Mouse (Mus musculus): ENCODE measurements around the gene Rab5if. TPM values are rescaled to one million over a fixed set of nuclear protein-coding genes. Genes with fewer than 3 reads are reported as not detected.
"Not testable (repeated sequence)": the region's sequence is repeated elsewhere in the genome, so short reads cannot be mapped to it uniquely, and the experiment has no call there.

Gene Rab5if
- polyA plus RNA-seq, 1 experiment from 2014 or later = 140 TPM

DNA sequence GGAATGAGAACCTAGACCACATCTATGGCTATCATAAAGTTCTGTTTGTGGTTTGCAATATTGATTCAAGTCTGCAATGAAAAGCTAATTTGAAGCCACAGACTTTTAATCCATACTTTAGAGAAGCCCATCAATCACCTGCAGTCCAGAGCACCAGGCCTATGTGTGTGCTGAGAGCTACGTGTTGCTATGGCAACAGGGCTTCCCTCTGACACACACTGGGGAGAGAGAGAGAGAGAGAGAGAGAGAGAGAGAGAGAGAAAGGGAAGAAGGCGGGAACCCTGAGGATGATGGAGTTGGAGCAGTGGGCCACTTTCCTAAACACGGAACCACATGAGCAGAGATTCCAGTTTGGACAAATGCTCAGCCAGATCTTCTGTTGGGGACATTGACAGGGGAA, 29.3 kb downstream of the Rab5if start:
- ATAC-seq (ENCODE audit: insufficient read depth) = no peak
- no peaks in the 10 kb centered on the region for H3K36me3 ChIP-seq (replicated peaks)
- H3K27me3 ChIP-seq = peaks cover 3% of the 10 kb centered on the region; the same call in 1 of the 2 replicates
- H3K27ac ChIP-seq (replicated peaks) = no peak overlapping the region
- no peak overlapping the region for H3K4me3 ChIP-seq (replicated peaks)
- H3K4me2 ChIP-seq = no peak overlapping the region
- no peaks in the 10 kb centered on the region for H3K9me3 ChIP-seq (replicated peaks)
- no peak overlapping the region for H3K9ac ChIP-seq
- 56% methylated on average over 3 of the region's 3 CpGs for WGBS (ENCODE audit: insufficient replicate concordance)
- H3K4me1 ChIP-seq (replicated peaks) = peaks cover 19% of the 10 kb centered on the region

DNA sequence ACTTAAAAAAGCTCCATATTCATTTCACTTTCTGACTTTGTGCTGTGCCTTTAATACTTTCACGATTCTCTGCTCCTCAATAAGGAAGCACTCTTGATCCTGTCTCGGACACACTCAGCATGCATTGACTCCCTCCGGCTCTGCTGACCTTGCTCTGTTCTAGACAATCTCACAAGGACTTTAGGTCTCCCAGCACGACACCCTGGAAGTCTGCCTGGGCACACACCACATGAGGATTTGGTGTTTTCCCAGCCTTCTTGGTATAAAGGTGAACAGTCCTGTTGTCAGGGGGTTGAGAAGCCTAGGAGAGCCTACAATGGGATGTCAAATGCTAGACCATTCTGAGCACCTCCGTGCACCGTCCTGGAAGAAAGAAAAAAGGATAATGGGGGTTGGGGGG, 29.9 kb downstream of the Rab5if start:
- H3K9ac ChIP-seq = no peak overlapping the region
- no peaks in the 10 kb centered on the region for H3K36me3 ChIP-seq (replicated peaks)
- H3K4me3 ChIP-seq (replicated peaks) = no peak overlapping the region
- peaks cover 24% of the 10 kb centered on the region for H3K4me1 ChIP-seq (replicated peaks)
- H3K27ac ChIP-seq (replicated peaks) = no peak overlapping the region
- no peaks in the 10 kb centered on the region for H3K9me3 ChIP-seq (replicated peaks)
- ATAC-seq (ENCODE audit: insufficient read depth) = no peak
- peaks cover 3% of the 10 kb centered on the region; the same call in 1 of the 2 replicates for H3K27me3 ChIP-seq
- WGBS (ENCODE audit: insufficient replicate concordance) = 71% methylated on average over 6 of the region's 6 CpGs
- no peak overlapping the region for H3K4me2 ChIP-seq

DNA sequence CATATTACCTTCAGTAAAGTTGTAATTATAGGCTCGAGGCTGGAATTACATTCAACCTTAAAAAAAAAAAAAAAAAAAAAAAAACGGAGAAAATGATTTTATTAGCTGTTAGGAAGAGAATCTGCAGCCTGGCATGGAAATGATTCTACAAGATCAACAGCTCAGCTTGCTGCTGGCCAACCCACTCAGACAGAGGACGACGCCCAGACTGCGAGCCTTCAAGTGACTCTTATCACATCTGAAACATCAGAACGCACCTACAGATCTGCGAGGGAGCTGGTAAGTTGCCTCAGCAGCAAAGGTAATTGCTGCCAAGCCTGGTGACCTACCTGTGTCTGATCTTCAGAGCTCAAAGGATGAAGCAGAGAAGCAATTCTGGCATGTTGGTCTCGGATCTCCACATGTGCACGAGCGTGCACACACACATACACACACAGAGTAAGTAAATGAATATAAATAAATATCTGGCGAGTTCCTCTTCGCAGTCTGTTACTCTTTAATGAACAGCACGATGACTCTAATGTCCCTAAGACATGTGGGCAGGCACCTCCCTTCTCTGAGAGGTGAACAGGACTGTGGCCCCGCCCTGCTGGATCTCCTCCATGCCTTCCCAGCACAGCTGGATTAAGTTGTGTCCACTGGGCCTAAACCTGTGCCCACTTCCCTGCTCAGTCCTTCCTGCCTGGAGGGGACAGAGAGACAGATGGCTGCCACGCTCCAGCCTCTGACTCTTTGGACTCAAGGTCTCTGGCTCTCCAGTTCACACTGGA, 31.8 kb downstream of the Rab5if start:
- H3K4me1 ChIP-seq (replicated peaks) = peaks cover 42% of the 10 kb centered on the region
- no peaks in the 10 kb centered on the region for H3K36me3 ChIP-seq (replicated peaks)
- H3K4me3 ChIP-seq (replicated peaks) = no peak overlapping the region
- ATAC-seq (ENCODE audit: insufficient read depth) = no peak
- no peak overlapping the region for H3K27ac ChIP-seq (replicated peaks)
- H3K9me3 ChIP-seq (replicated peaks) = no peaks in the 10 kb centered on the region
- H3K9ac ChIP-seq = no peak overlapping the region
- no peak overlapping the region for H3K4me2 ChIP-seq
- H3K27me3 ChIP-seq = peaks cover 3% of the 10 kb centered on the region; the same call in 1 of the 2 replicates
- WGBS (ENCODE audit: insufficient replicate concordance) = 48% methylated on average over 15 of the region's 15 CpGs

DNA sequence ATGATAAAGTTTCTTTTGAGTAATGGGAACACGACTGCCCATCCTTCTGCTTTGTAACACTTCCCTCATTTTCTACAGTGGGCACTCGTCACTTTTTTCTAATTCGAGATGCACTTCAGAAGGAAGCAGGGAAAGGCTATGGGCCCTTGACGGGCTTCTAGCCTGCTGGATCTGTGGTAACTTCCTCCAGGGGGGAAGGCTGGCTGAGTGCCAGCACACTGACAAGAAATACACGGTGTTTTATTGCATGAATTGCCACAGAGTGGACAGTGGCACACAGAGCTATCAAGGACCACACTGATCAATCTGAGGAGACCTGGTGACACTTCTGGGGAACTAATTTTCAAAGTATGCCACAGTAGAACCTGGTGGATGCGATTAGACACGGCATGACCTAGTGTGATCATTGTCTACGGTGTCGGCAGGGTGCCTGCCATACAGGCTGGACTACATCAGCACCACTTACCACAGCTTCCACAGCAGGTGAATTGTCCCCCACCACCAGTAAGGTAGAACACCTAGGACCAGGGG, 33.5 kb downstream of the Rab5if start:
- H3K36me3 ChIP-seq (replicated peaks) = no peaks in the 10 kb centered on the region
- no peak overlapping the region for H3K9ac ChIP-seq
- peaks cover 42% of the 10 kb centered on the region for H3K4me1 ChIP-seq (replicated peaks)
- WGBS (ENCODE audit: insufficient replicate concordance) = 50% methylated on average over 9 of the region's 9 CpGs
- H3K4me2 ChIP-seq = no peak overlapping the region
- no peak for ATAC-seq (ENCODE audit: insufficient read depth)
- H3K4me3 ChIP-seq (replicated peaks) = no peak overlapping the region
- no peak overlapping the region for H3K27ac ChIP-seq (replicated peaks)
- H3K9me3 ChIP-seq (replicated peaks) = no peaks in the 10 kb centered on the region
- H3K27me3 ChIP-seq = no peaks in the 10 kb centered on the region; the same call in 1 of the 2 replicates

DNA sequence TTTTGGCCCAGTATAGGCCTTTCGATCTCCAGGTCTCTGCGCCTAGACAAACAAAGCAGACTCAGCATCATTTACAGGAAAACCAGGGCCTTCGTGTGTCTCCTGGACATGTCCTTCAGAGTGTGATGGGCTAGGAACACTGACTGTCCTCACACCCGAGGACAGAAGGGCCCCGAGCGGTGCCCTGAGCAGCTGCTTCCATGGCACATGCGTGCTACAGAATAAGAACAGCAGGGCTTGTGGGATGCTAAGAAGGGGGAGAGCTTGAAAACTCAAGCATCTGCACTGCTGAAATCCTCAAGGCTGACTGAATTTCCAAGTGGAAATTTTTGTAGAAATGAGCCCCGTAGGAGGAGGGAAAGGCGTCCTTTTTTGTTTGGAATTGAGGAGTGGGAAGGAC, 34.1 kb downstream of the Rab5if start:
- ATAC-seq (ENCODE audit: insufficient read depth) = no peak
- 64% methylated on average over 9 of the region's 9 CpGs for WGBS (ENCODE audit: insufficient replicate concordance)

DNA sequence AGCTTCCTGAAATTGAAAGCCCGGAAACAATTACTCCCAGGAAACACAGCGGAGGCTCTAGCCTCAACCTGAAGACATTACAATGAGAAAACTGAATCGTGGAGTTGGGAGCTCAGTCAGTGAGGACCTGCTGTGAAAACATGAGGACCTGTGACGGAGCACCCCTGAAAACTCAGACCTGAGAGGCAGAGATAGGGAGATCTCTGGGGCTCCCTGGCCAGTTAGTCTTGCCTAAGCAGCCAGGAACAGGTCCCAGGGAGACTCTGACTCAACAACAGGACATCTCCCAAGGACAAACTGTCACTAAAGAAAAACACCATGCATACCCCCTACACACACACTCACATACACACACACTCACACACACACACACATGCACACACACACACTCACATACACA, 35.4 kb downstream of the Rab5if start:
- no peaks in the 10 kb centered on the region; the same call in 1 of the 2 replicates for H3K27me3 ChIP-seq
- no peaks in the 10 kb centered on the region for H3K36me3 ChIP-seq (replicated peaks)
- H3K9me3 ChIP-seq (replicated peaks) = no peaks in the 10 kb centered on the region
- no peak; the same call in 1 of the 2 replicates for ATAC-seq (ENCODE audit: insufficient read depth)
- H3K9ac ChIP-seq = peak overlapping the region; percentile 18; the same call in 1 of the 2 replicates
- H3K4me3 ChIP-seq (replicated peaks) = no peak overlapping the region
- H3K4me1 ChIP-seq (replicated peaks) = peaks cover 42% of the 10 kb centered on the region
- peak overlapping the region; percentile 18 for H3K4me2 ChIP-seq
- H3K27ac ChIP-seq (replicated peaks) = no peak overlapping the region
- WGBS (ENCODE audit: insufficient replicate concordance) = 12% methylated on average over 4 of the region's 4 CpGs

More for the DNA sequence above, 34.1 kb downstream of the Rab5if start:
- Histone ChIP-seq H3K9me3 (replicated peaks) (no peaks in the 10 kb centered on the region), H3K4me3 (replicated peaks) (no peak overlapping the region), H3K4me1 (replicated peaks) (peaks cover 42% of the 10 kb centered on the region), H3K36me3 (replicated peaks) (no peaks in the 10 kb centered on the region), H3K4me2 (no peak overlapping the region), H3K27ac (replicated peaks) (no peak overlapping the region), H3K9ac (no peak overlapping the region), H3K27me3 (no peaks in the 10 kb centered on the region; the same call in 1 of the 2 replicates)

DNA sequence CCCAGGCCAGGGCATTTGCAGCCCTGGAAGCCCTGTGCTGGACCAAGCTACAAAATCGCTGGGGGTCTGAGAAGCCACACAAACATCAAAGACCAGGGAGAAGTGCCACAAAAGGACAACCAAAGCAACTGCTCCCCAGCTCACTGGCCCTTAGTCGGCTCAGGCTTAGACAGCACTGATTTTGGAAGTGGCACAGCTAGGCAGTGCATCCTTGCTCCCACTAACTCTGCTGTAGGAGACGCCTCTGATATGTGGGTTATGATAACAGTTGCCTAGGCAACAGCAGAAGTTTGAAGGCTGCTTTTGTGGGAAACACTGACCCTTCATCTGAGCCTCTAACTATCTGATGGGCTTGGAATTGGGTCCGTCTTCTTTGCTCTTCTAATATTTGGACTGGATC, 36.3 kb downstream of the Rab5if start:
- Histone ChIP-seq H3K4me2 (no peak overlapping the region), H3K9me3 (replicated peaks) (no peaks in the 10 kb centered on the region), H3K27ac (replicated peaks) (no peak overlapping the region), H3K4me3 (replicated peaks) (no peak overlapping the region), H3K4me1 (replicated peaks) (peaks cover 40% of the 10 kb centered on the region), H3K36me3 (replicated peaks) (no peaks in the 10 kb centered on the region), H3K9ac (no peak overlapping the region), H3K27me3 (no peaks in the 10 kb centered on the region; the same call in 1 of the 2 replicates)
- ATAC-seq (ENCODE audit: insufficient read depth) = no peak
- 53% methylated on average over 4 of the region's 4 CpGs for WGBS (ENCODE audit: insufficient replicate concordance)

DNA sequence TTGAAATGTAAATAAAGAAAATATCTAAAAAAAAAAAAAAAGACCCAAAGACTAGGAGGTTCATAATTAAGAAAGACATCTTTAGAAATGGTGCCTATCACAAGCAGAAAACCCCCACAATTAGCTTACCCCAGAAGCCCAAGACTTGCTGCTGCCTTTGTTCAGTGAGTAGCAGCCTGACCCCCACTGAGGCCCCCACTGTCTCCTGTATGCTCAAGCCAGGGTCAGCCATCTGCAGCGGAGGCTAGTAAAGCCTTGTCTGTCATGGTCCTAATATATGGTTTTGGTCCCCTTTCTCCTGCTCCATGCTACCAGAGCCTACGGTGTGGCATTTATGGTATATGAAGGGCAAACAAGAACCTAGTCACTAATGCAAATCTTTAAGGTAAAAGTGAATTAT, 38.4 kb downstream of the Rab5if start:
- H3K4me3 ChIP-seq (replicated peaks) = no peak overlapping the region
- no peak overlapping the region for H3K9ac ChIP-seq
- no peaks in the 10 kb centered on the region for H3K9me3 ChIP-seq (replicated peaks)
- no peak overlapping the region for H3K27ac ChIP-seq (replicated peaks)
- H3K4me1 ChIP-seq (replicated peaks) = peaks cover 30% of the 10 kb centered on the region
- WGBS (ENCODE audit: insufficient replicate concordance) = 84% methylated on average over 2 of the region's 2 CpGs
- H3K4me2 ChIP-seq = no peak overlapping the region
- ATAC-seq (ENCODE audit: insufficient read depth) = no peak
- H3K27me3 ChIP-seq = no peaks in the 10 kb centered on the region
- H3K36me3 ChIP-seq (replicated peaks) = no peaks in the 10 kb centered on the region

DNA sequence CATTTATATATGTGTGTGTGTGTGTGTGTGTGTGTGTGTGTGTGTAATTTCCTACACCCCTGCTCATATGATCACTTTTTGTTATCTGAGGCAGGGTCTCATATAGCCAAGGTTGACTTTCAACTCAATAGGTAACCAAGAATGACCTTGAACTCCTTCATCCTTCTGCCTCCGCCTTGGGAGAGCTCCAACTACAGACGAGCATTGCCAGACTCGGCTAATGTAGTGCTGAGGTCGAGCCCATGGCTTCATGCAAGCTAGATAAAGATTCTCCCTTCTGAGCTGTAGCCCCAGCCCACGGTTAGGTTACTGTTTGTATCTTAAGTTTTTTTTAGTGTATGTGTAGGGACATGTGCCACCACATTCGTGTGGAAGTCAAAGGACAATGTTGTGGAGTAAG, 39.0 kb downstream of the Rab5if start:
- no peaks in the 10 kb centered on the region for H3K27me3 ChIP-seq
- no peaks in the 10 kb centered on the region for H3K9me3 ChIP-seq (replicated peaks)
- no peak for ATAC-seq (ENCODE audit: insufficient read depth)
- H3K9ac ChIP-seq = no peak overlapping the region
- WGBS (ENCODE audit: insufficient replicate concordance) = 49% methylated on average over 6 of the region's 6 CpGs
- H3K4me1 ChIP-seq (replicated peaks) = peaks cover 26% of the 10 kb centered on the region
- no peak overlapping the region for H3K4me3 ChIP-seq (replicated peaks)
- H3K4me2 ChIP-seq = no peak overlapping the region
- H3K36me3 ChIP-seq (replicated peaks) = no peaks in the 10 kb centered on the region
- no peak overlapping the region for H3K27ac ChIP-seq (replicated peaks)

DNA sequence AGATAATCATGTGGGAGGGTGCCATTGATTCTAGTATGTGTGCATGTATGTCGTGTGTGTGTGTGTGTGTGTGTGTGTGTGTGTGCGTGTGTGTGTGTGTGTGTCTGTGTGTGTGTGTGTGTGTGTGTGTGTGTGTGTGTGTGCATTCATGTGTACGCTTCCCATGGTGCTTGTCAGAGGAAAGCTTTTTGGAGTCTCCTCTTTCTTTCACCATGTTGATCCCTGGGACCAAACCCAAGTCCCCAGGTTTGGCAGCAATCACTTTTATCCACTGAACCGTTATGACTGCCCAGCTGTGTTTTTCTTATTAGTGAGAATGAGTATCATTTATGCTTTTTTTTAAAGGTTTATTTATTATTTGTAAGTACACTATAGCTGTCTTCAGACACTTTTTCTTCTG, 39.5 kb downstream of the Rab5if start:
- H3K4me3 ChIP-seq (replicated peaks); H3K27ac ChIP-seq (replicated peaks); H3K27me3 ChIP-seq; H3K4me2 ChIP-seq; H3K9ac ChIP-seq; ATAC-seq (ENCODE audit: insufficient read depth); H3K36me3 ChIP-seq (replicated peaks); H3K9me3 ChIP-seq (replicated peaks): not testable (repeated sequence)
- peaks cover 22% of the 10 kb centered on the region for H3K4me1 ChIP-seq (replicated peaks)
- 69% methylated on average over 4 of the region's 4 CpGs for WGBS (ENCODE audit: insufficient replicate concordance)

DNA sequence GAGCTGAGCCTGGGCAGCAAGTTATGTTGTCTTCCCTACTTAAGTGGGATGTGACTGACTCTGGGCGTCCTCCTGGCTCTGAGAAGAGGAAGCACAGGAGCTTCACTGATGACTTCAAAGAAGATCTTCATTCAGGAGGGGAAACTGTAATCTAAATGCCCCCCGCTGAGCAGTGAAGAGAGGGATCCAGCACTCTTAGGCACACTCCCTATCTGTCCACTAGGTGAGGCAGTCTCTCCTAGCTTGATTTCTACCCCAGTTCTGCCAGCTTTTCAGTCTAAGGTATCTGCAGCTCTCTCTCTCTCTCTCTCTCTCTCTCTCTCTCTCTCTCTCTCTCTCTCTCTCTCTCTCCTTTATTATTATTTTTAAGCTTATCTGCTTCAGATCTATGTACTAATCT, 40.4 kb downstream of the Rab5if start:
- Histone ChIP-seq H3K4me1 (replicated peaks) (peaks cover 13% of the 10 kb centered on the region), H3K4me3 (replicated peaks) (no peak overlapping the region), H3K27me3 (no peaks in the 10 kb centered on the region), H3K9me3 (replicated peaks) (no peaks in the 10 kb centered on the region), H3K36me3 (replicated peaks) (no peaks in the 10 kb centered on the region), H3K9ac (no peak overlapping the region), H3K4me2 (no peak overlapping the region), H3K27ac (replicated peaks) (no peak overlapping the region)
- 26% methylated on average over 2 of the region's 2 CpGs for WGBS (ENCODE audit: insufficient replicate concordance)
- ATAC-seq (ENCODE audit: insufficient read depth) = no peak

Data from liver, embryonic 15.5 days (tissue).